Mouse (Mus musculus): Measurements from ENCODE around the gene Surf1. TPM values are rescaled to one million over a fixed set of nuclear protein-coding genes. Genes with fewer than 3 reads are reported as not detected.

Surf1 gene
- polyA plus RNA-seq, 1 experiment from 2014 or later = 77.3 TPM

- H3K9me3 ChIP-seq = no peaks in the 10 kb centered on the region
- 3% methylated on average over 13 of the region's 13 CpGs for WGBS
These were observed 408 bp upstream of the Surf1 start for GRCm38 (mm10) chr2:26916738-26917137.

GRCm38 (mm10) chr2:26914148-26914941 is 2.0 kb downstream of the Surf1 start:
- Histone ChIP-seq H3K9ac (replicated peaks) (no peak overlapping the region), H3K4me2 (replicated peaks) (0 out of 2 replicates have a peak overlapping the region, but pooled peaks have one; percentile 96), H3K27ac (replicated peaks) (no peak overlapping the region), H3K36me3 (peaks cover 43% of the 10 kb centered on the region), H3K27me3 (no peaks in the 10 kb centered on the region), H3K4me3 (no peak overlapping the region), H3K9me3 (no peaks in the 10 kb centered on the region), H3K4me1 (peaks cover 55% of the 10 kb centered on the region)
- 61% methylated on average over 8 of the region's 8 CpGs for WGBS
- no peak for ATAC-seq (replicated peaks)

More at GRCm38 (mm10) chr2:26916738-26917137, 408 bp upstream of the Surf1 start:
- ATAC-seq (replicated peaks) = peak; percentile 3; the same call in 1 of the 2 replicates
- peak overlapping the region; percentile 77 for H3K9ac ChIP-seq (replicated peaks)
- H3K4me1 ChIP-seq = peaks cover 46% of the 10 kb centered on the region
- H3K27ac ChIP-seq (replicated peaks) = peak overlapping the region; percentile 75
- H3K36me3 ChIP-seq = peaks cover 65% of the 10 kb centered on the region
- H3K4me3 ChIP-seq = peak overlapping the region; percentile 71
- peak overlapping the region; percentile 96 for H3K4me2 ChIP-seq (replicated peaks)
- no peaks in the 10 kb centered on the region for H3K27me3 ChIP-seq

DNA sequence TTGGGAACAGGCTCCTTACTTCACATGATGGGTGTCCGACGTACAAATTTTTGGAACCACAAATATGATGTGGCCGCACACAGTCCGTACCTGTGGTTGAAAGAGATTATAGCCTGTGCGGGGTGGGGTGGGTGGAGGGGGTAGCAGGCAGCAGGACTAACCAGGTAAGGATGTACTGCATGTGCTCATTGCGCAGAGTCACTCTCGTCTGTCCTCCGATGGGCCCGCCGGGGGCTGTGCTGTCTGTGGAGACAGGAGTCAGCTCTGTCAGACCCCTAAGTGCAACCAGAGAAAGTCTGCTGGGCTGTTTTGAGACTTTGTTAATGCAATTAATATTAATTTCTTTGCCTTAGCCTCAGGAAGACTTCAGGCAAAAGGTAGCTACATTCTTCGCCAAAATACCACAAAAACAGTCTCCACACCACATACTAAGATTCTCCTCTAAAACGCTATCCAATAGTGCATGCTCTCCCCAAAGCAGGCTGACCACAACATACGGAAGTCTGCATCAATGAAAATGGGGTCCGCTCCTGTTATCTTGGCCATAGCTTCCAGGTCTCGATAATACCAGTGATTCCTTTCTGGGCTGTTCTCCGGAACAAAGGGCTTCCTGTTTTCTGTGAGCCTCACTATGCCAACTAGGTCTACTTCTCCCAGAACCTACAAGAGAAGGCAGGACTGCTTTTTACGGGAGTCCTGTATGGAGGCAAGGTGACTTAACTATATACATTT is 2.7 kb downstream of the Surf1 start:
- no peak overlapping the region for H3K4me2 ChIP-seq (replicated peaks)
- H3K27ac ChIP-seq (replicated peaks) = no peak overlapping the region
- 87% methylated on average over 17 of the region's 17 CpGs for WGBS
- H3K9me3 ChIP-seq = no peaks in the 10 kb centered on the region
- H3K4me3 ChIP-seq = 0 out of 2 replicates have a peak overlapping the region, but pooled peaks have one; percentile 2
- H3K4me1 ChIP-seq = peaks cover 63% of the 10 kb centered on the region
- ATAC-seq (replicated peaks) = no peak
- peaks cover 35% of the 10 kb centered on the region for H3K36me3 ChIP-seq
- no peak overlapping the region for H3K9ac ChIP-seq (replicated peaks)
- no peaks in the 10 kb centered on the region for H3K27me3 ChIP-seq

DNA sequence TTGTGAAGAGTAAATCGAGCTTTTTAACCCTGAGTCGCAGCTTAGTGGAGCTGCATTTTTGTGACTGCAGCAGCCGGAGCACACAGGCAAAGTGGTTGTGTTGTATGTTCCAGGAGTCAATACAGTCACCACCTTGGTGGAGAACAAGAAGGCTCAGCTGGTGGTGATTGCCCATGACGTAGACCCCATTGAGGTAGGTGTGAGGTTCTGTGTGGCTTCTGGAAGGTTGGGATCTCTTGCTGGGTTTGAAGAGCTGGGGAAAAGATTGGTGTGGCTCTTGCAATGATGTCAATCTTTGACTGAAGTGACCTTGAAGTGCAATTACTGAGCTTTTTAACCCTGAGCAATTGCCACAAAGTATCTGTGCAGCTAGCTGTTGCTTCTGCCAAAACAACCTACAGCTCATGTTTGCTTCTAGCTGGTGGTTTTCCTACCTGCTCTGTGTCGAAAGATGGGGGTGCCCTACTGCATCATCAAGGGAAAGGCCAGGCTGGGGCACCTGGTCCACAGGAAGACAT is 4.0 kb downstream of the Surf1 start:
- no peak for ATAC-seq (replicated peaks)
- Histone ChIP-seq H3K4me1 (peaks cover 65% of the 10 kb centered on the region), H3K27me3 (no peaks in the 10 kb centered on the region), H3K4me3 (peak overlapping the region; percentile 93), H3K36me3 (peaks cover 38% of the 10 kb centered on the region), H3K9ac (replicated peaks) (peak overlapping the region; percentile 94), H3K27ac (replicated peaks) (0 out of 2 replicates have a peak overlapping the region, but pooled peaks have one; percentile 93), H3K9me3 (no peaks in the 10 kb centered on the region), H3K4me2 (replicated peaks) (peak overlapping the region; percentile 92)
- 62% methylated on average over 5 of the region's 5 CpGs for WGBS

DNA sequence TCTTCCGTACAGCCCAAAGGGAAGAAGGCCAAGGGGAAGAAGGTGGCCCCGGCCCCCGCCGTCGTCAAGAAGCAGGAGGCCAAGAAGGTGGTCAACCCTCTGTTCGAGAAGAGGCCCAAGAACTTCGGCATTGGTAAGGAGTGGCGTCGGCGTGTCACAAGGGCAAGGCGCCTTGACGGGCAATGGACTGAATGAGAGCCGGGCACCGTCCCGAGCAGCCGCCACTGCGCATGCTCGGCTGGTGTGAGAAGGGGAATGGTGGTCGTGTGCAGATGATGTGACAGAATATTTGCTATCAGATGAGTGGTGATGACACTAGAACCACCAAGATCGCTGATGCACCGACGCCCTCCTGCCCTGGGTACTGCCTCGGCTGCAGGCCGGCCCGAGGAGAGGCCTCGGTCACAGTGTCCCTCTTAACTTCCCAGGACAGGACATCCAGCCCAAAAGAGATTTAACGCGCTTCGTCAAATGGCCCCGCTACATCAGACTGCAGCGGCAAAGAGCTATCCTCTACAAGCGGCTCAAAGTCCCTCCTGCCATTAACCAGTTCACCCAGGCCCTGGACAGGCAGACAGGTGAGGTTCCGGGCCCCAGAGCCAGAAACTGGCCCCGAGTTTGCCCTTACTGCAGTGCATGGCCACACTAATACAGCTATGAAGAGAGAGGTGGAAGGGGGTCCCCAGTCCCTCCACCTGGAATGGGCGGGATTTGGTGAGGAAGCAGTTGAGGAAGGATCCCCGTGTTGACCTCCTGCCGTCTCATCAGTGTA is 5.2 kb downstream of the Surf1 start:
- H3K4me3 ChIP-seq = peak overlapping the region; percentile 93
- H3K27me3 ChIP-seq = no peaks in the 10 kb centered on the region
- ATAC-seq (replicated peaks) = peak; percentile 57
- peak overlapping the region; percentile 93 for H3K27ac ChIP-seq (replicated peaks)
- no peaks in the 10 kb centered on the region for H3K9me3 ChIP-seq
- under 1% methylated on average over 37 of the region's 37 CpGs for WGBS
- H3K4me1 ChIP-seq = peaks cover 59% of the 10 kb centered on the region
- H3K4me2 ChIP-seq (replicated peaks) = peak overlapping the region; percentile 92
- peaks cover 50% of the 10 kb centered on the region for H3K36me3 ChIP-seq
- peak overlapping the region; percentile 94 for H3K9ac ChIP-seq (replicated peaks)

DNA sequence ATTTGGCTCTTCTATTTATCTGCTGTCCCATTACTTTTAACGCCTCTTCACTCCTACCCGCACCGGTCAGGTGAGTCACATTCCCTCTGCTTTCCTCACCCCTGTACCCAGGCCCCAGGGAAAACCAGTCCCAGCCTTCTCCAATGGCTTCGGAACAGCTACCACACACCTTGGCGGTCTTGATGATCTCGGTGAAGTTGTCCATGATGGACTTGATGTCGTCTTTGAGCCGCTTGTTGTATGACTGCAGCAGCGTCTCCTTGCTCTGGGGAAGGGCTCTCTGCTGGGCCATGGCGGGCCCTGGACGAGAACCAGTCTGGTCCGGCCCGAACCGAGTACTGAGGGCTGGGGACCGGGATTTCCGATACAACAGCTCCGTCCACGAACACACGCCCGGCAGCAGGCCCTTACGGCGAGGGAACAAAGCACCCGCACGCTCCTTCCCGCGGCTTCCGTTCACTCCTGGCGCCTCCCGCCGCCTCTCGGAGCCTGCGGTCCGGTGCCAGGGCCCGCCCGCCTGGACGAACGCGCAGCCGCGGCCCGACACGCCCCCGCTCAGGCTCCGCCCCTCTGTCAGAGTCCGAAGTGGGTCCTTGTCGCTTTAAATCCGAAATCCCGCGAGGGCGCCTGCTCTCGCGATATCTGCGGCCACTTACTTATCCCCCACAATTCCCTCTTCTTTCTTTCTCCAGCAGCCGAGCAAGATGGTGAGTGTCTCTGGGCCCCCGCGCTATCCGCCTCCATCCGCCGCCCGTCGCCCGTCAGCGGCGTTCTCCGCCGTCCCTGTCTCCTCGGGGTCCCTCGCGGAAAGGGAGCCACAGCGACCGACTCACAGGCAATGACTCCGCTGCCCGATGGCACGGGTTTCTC is 6.0 kb downstream of the Surf1 start, which contains the start of the genes Med22 and Rpl7a:
Gene Med22, minus strand, starts transcription at position 554 of the 870 bp plus-strand sequence.
Gene Rpl7a, plus strand, starts transcription at position 641 of the 870 bp plus-strand sequence.
- H3K27me3 ChIP-seq = no peaks in the 10 kb centered on the region
- H3K4me2 ChIP-seq (replicated peaks) = peak within 1 kb of the TSS; percentile 92
- peaks cover 57% of the 10 kb centered on the region for H3K36me3 ChIP-seq
- peak within 1 kb of the TSS; percentile 93 for H3K4me3 ChIP-seq
- ATAC-seq (replicated peaks) = peak; percentile 93
- under 1% methylated on average over 72 of the region's 74 CpGs for WGBS
- H3K4me1 ChIP-seq = peaks cover 53% of the 10 kb centered on the region
- H3K9me3 ChIP-seq = no peaks in the 10 kb centered on the region
- peak within 1 kb of the TSS; percentile 94 for H3K9ac ChIP-seq (replicated peaks)
- H3K27ac ChIP-seq (replicated peaks) = peak within 1 kb of the TSS; percentile 93

DNA sequence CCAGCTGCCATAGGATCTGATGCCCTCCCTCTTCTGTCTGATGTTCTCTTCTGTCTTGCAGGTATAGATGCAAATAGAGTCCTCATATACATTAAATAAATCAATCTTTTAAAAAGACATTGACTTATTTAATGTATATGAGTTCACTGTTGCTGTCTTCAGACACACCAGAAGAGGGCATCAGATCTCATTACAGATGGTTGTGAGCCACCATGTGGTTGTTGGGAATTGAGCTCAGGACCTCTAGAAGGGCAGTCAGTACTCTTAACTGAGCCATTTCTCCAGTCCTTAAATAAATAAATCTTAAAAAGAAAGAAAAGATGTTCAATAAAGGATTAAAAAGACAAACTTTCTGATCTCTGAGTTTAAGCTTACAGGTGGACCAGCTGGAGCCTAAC is 6.9 kb downstream of the Surf1 start:
- H3K4me3 ChIP-seq = peak overlapping the region; percentile 93
- H3K36me3 ChIP-seq = peaks cover 61% of the 10 kb centered on the region
- peaks cover 43% of the 10 kb centered on the region for H3K4me1 ChIP-seq
- H3K9ac ChIP-seq (replicated peaks) = peak overlapping the region; percentile 94
- ATAC-seq (replicated peaks) = no peak
- H3K27me3 ChIP-seq = no peaks in the 10 kb centered on the region
- no peak overlapping the region for H3K27ac ChIP-seq (replicated peaks)
- no peaks in the 10 kb centered on the region for H3K9me3 ChIP-seq
- H3K4me2 ChIP-seq (replicated peaks) = peak overlapping the region; percentile 77

DNA sequence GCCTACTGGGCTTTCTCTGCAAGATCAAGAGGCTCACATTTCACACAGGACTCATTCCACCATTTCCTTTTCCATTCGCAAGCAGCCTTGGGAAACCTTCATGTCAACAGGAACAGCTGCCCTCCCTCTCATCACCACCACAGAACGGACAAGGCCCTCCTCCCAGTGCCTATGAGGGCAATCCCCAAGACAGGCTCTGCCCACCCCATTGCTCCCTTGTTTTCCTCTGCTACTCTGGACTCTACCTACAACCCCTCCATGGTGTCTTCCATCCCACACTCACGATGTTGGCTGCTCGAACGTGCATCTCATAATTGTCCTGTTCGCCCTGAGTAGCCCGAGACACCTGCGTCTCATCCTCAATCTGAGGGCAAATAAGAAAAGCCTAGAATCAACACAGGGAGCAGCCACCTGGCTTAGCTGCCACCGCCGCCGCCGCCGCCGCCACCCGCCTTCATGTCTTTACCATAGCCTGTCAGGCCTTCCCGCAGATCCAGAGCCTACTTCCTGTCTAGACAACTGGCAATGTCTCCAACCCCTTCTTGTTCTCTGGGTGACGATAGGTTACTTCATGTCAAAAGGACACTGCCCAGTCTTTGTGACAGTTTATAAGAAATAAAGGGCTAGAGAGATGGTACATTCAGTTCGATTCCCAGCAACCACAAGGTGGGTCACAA is 7.5 kb downstream of the Surf1 start:
- H3K4me3 ChIP-seq = peak overlapping the region; percentile 93
- H3K4me1 ChIP-seq = peaks cover 45% of the 10 kb centered on the region
- H3K4me2 ChIP-seq (replicated peaks) = peak overlapping the region; percentile 77
- no peaks in the 10 kb centered on the region for H3K9me3 ChIP-seq
- H3K27ac ChIP-seq (replicated peaks) = no peak overlapping the region
- H3K36me3 ChIP-seq = peaks cover 57% of the 10 kb centered on the region
- 90% methylated on average over 18 of the region's 18 CpGs for WGBS
- no peak for ATAC-seq (replicated peaks)
- H3K9ac ChIP-seq (replicated peaks) = peak overlapping the region; percentile 94; the same call in 1 of the 2 replicates
- no peaks in the 10 kb centered on the region for H3K27me3 ChIP-seq

DNA sequence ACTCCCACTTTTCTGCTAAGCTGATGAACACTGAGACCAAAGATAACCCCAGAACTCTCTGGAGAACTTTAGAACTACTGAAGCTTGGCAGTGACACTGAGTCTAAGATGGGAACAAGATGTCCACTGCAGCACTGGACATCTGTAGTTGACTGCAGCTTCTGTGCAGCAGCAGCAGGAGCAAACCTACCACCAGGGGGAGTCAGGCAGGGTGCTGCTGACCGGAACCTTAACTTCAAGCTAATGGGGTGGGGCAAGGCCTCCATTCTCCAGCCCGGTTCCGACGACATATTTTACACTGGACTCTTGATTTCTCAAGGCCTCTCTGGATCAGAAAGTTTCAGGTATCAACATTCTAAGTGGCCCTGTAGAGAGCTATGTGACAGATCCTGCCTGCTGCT is 9.2 kb downstream of the Surf1 start:
- ATAC-seq (replicated peaks) = no peak
- Histone ChIP-seq H3K27ac (replicated peaks) (no peak overlapping the region), H3K4me2 (replicated peaks) (no peak overlapping the region), H3K9ac (replicated peaks) (no peak overlapping the region), H3K36me3 (peaks cover 39% of the 10 kb centered on the region), H3K4me3 (no peak overlapping the region), H3K9me3 (no peaks in the 10 kb centered on the region), H3K27me3 (no peaks in the 10 kb centered on the region), H3K4me1 (peaks cover 46% of the 10 kb centered on the region)
- WGBS = 63% methylated on average over 4 of the region's 4 CpGs

- 93% methylated on average over 3 of the region's 3 CpGs for WGBS
- Histone ChIP-seq H3K27me3 (no peaks in the 10 kb centered on the region), H3K4me3 (no peak overlapping the region), H3K4me1 (peaks cover 46% of the 10 kb centered on the region), H3K36me3 (peaks cover 36% of the 10 kb centered on the region), H3K9me3 (no peaks in the 10 kb centered on the region), H3K27ac (replicated peaks) (no peak overlapping the region), H3K4me2 (replicated peaks) (no peak overlapping the region), H3K9ac (replicated peaks) (no peak overlapping the region)
- ATAC-seq (replicated peaks) = no peak
These were observed 9.9 kb downstream of the Surf1 start for GRCm38 (mm10) chr2:26906431-26906830.
